Mouse (Mus musculus): ENCODE results near the gene Irak3. TPM values are rescaled to one million over a fixed set of nuclear protein-coding genes. Genes with fewer than 3 reads are reported as not detected.
"Not testable (repeated sequence)": the region's sequence is repeated elsewhere in the genome, so short reads cannot be mapped to it uniquely, and the experiment has no call there.

Gene Irak3
- polyA plus RNA-seq, 1 experiment, result 5.9 TPM

DNA sequence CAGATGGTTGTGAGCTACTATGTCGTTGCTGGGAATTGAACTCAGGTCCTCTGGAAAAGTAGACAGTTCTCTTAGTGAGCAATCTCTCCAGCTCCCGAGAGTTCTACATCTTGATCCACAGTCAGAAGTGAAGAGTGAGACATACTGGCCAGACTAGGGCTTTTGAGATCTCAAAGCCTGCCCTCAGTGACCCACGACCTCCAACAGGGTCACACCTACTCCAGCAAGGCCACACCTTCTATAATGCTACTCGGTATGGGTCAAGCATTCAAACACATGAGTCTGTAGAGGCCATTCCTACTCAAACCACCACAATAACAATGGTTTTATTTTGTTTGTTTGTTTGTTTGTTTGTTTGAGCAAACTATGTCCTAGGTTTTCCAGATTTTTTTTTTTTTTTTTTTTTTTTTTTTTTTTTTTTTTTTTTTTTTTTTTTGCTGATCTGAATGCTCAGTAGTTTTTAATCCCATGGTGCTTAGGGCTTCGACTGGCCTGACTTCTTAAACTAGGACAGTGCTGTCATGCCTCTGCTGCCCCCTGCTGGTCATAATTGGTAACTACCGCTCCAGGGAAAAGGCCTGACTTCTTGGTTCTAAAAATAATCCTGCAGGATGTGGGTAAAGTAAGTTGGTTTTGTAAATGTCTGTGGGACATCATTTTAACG is 77.0 kb downstream of the Irak3 start:
- no peaks in the 10 kb centered on the region for H3K4me1 ChIP-seq (ENCODE audit: control insufficient read depth, insufficient read depth, insufficient read length)
- no peak overlapping the region for H3K4me3 ChIP-seq (ENCODE audit: extremely low read depth, insufficient read depth, insufficient read length)
- peak; percentile 52 to 77 for DNase-seq (ENCODE audit: low read depth in 1 of 2, low spot score in 2 of 2)
- WGBS, result 47% methylated on average over 7 of the region's 7 CpGs
- no peaks in the 10 kb centered on the region for H3K36me3 ChIP-seq (ENCODE audit: control insufficient read depth, insufficient read depth, low read length)
- TF ChIP-seq POLR2A (IDR thresholded peaks at IDR 0.05; ENCODE audit: low read depth, low read length) (no peak), CTCF (IDR thresholded peaks at IDR 0.05; ENCODE audit: extremely low read depth, insufficient read depth, insufficient read length, insufficient replicate concordance) (peak; percentile 78; the same call in 1 of the 2 replicates)
- H3K27ac ChIP-seq (ENCODE audit: insufficient read depth, low read length), result no peak overlapping the region
- no peaks in the 10 kb centered on the region for H3K27me3 ChIP-seq (ENCODE audit: control insufficient read depth, insufficient read depth, low read length)

DNA sequence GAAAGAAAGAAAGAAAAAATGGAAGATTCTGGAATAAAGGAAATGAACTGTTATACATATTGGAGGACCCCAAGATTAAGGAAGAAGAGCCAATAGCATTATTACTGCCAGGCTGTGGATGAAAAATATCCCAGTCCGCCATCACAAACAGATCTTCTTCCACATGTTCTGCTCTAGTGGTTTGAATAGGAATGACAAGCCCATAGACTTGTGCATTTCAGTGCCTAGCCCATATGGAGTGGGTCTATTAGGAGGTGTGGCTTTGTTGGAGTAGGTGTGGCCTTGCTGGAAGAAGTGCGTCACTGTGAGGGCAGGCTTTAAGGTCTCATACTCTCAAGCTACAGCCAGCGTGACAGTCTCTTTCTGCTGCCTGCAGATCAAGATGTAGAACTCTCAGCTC is 78.2 kb downstream of the Irak3 start:
- Histone ChIP-seq H3K4me3 (ENCODE audit: extremely low read depth, insufficient read depth, insufficient read length) (no peak overlapping the region), H3K4me1 (ENCODE audit: control insufficient read depth, insufficient read depth, insufficient read length) (no peaks in the 10 kb centered on the region), H3K36me3 (ENCODE audit: control insufficient read depth, insufficient read depth, low read length) (no peaks in the 10 kb centered on the region), H3K27ac (ENCODE audit: insufficient read depth, low read length) (no peak overlapping the region), H3K27me3 (ENCODE audit: control insufficient read depth, insufficient read depth, low read length) (no peaks in the 10 kb centered on the region)
- no peak for DNase-seq (ENCODE audit: low read depth in 1 of 2, low spot score in 2 of 2)
- TF ChIP-seq POLR2A (IDR thresholded peaks at IDR 0.05; ENCODE audit: low read depth, low read length) (no peak), CTCF (IDR thresholded peaks at IDR 0.05; ENCODE audit: extremely low read depth, insufficient read depth, insufficient read length, insufficient replicate concordance) (no peak)
- 92% methylated on average over 3 of the region's 3 CpGs for whole genome bisulfite sequencing

DNA sequence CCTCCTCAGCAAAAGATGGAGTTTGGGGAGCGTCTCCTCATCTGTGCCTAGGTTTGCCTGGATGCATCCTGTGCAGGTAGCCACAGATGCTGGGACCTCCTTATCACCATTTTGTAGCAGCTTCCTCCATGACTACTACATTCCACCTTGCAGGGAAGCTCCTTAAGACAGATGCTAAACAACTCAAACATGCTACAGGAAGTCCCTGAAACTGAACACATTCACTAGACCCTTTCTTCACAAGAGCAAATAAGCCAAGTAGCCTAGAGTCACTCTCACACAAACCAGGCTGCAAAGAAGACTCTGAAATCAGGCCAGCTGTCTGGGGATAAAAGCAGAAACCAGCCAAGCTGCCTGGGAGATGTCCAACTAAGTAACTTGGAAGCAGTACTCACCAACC is 86.7 kb downstream of the Irak3 start:
- Histone ChIP-seq H3K4me1 (ENCODE audit: control insufficient read depth, insufficient read depth, insufficient read length) (no peaks in the 10 kb centered on the region), H3K27ac (ENCODE audit: insufficient read depth, low read length) (no peak overlapping the region), H3K4me3 (ENCODE audit: extremely low read depth, insufficient read depth, insufficient read length) (no peak overlapping the region), H3K27me3 (ENCODE audit: control insufficient read depth, insufficient read depth, low read length) (no peaks in the 10 kb centered on the region), H3K36me3 (ENCODE audit: control insufficient read depth, insufficient read depth, low read length) (no peaks in the 10 kb centered on the region)
- DNase-seq (ENCODE audit: low read depth in 1 of 2, low spot score in 2 of 2), result no peak
- 93% methylated on average over 1 of the region's 1 CpGs for WGBS
- TF ChIP-seq POLR2A (IDR thresholded peaks at IDR 0.05; ENCODE audit: low read depth, low read length) (no peak), CTCF (IDR thresholded peaks at IDR 0.05; ENCODE audit: extremely low read depth, insufficient read depth, insufficient read length, insufficient replicate concordance) (no peak)

DNA sequence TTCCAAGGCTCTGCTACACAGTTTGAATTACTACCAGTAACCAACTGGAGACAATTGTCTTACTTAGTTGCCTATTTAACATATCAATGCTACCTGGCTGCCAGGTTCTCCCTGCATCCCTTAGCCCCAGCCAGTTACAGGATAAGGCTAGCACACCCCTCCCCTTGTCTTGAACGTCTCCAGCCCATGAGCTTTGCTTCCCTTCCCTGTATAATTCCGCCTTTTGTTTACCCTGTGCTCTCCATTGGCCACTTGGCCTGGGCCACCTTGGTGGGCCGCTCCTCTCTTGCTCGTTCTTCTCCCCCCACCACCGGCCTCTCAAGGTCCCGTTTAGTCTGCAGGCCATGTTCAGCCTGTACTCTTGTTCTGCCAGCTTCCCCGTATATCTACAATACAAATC is 87.4 kb downstream of the Irak3 start:
- DNase-seq (ENCODE audit: low read depth in 1 of 2, low spot score in 2 of 2), result no peak
- H3K27ac ChIP-seq (ENCODE audit: insufficient read depth, low read length), result no peak overlapping the region
- H3K4me3 ChIP-seq (ENCODE audit: extremely low read depth, insufficient read depth, insufficient read length), result no peak overlapping the region
- WGBS, result 89% methylated on average over 7 of the region's 7 CpGs
- no peaks in the 10 kb centered on the region for H3K4me1 ChIP-seq (ENCODE audit: control insufficient read depth, insufficient read depth, insufficient read length)
- no peaks in the 10 kb centered on the region for H3K27me3 ChIP-seq (ENCODE audit: control insufficient read depth, insufficient read depth, low read length)
- TF ChIP-seq CTCF (IDR thresholded peaks at IDR 0.05; ENCODE audit: extremely low read depth, insufficient read depth, insufficient read length, insufficient replicate concordance), result no peak
- no peak for TF ChIP-seq POLR2A (IDR thresholded peaks at IDR 0.05; ENCODE audit: low read depth, low read length)
- H3K36me3 ChIP-seq (ENCODE audit: control insufficient read depth, insufficient read depth, low read length), result no peaks in the 10 kb centered on the region

DNA sequence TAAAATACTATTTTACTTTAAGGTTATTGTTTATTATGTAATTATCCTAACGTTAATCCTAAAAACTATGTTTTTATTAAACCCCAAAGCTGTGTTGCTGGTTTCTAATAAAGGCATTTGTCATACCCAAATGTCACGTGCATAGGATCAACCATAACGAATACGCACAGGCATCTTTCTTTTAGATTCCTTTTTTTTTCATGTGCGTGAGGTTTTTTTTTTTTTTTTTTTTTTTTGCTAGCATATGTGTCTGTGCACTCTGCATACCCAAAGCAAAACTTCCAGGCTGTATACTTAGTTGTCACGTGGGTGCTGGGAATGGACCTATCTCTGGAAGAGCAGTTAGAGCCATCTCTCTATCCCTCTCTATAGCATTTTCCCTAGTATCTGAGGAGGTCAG is 88.0 kb downstream of the Irak3 start:
- 90% methylated on average over 6 of the region's 6 CpGs for WGBS
- no peaks in the 10 kb centered on the region; the same call in 1 of the 2 replicates for H3K36me3 ChIP-seq (ENCODE audit: control insufficient read depth, insufficient read depth, low read length)
- TF ChIP-seq CTCF (IDR thresholded peaks at IDR 0.05; ENCODE audit: extremely low read depth, insufficient read depth, insufficient read length, insufficient replicate concordance) (no peak), POLR2A (IDR thresholded peaks at IDR 0.05; ENCODE audit: low read depth, low read length) (no peak)
- no peak overlapping the region for H3K4me3 ChIP-seq (ENCODE audit: extremely low read depth, insufficient read depth, insufficient read length)
- no peaks in the 10 kb centered on the region for H3K27me3 ChIP-seq (ENCODE audit: control insufficient read depth, insufficient read depth, low read length)
- H3K27ac ChIP-seq (ENCODE audit: insufficient read depth, low read length), result no peak overlapping the region
- no peak for DNase-seq (ENCODE audit: low read depth in 1 of 2, low spot score in 2 of 2)
- no peaks in the 10 kb centered on the region for H3K4me1 ChIP-seq (ENCODE audit: control insufficient read depth, insufficient read depth, insufficient read length)

DNA sequence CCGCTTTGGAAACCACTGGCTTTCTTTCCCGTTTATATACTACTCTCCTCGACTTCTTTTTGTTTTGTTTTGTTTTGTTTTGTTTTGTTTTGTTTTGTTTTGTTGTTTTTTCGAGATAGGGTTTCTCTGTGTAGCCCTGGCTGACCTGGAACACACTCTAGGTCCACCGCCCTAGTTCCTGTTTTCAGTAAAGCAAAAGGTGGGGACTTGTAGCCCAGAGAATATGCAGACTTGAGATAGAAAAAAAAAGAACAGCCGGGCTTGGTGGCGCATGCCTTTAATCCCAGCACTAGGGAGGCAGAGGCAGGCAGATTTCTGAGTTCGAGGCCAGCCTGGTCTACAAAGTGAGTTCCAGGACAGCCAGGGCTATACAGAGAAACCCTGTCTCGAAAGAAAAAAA is 88.4 kb downstream of the Irak3 start:
- peak overlapping the region; percentile 91; the same call in 1 of the 2 replicates for H3K27ac ChIP-seq (ENCODE audit: insufficient read depth, low read length)
- H3K4me3 ChIP-seq (ENCODE audit: extremely low read depth, insufficient read depth, insufficient read length); H3K36me3 ChIP-seq (ENCODE audit: control insufficient read depth, insufficient read depth, low read length); H3K27me3 ChIP-seq (ENCODE audit: control insufficient read depth, insufficient read depth, low read length); DNase-seq (ENCODE audit: low read depth in 1 of 2, low spot score in 2 of 2); H3K4me1 ChIP-seq (ENCODE audit: control insufficient read depth, insufficient read depth, insufficient read length): not testable (repeated sequence)
- WGBS, result 23% methylated on average over 9 of the region's 9 CpGs

DNA sequence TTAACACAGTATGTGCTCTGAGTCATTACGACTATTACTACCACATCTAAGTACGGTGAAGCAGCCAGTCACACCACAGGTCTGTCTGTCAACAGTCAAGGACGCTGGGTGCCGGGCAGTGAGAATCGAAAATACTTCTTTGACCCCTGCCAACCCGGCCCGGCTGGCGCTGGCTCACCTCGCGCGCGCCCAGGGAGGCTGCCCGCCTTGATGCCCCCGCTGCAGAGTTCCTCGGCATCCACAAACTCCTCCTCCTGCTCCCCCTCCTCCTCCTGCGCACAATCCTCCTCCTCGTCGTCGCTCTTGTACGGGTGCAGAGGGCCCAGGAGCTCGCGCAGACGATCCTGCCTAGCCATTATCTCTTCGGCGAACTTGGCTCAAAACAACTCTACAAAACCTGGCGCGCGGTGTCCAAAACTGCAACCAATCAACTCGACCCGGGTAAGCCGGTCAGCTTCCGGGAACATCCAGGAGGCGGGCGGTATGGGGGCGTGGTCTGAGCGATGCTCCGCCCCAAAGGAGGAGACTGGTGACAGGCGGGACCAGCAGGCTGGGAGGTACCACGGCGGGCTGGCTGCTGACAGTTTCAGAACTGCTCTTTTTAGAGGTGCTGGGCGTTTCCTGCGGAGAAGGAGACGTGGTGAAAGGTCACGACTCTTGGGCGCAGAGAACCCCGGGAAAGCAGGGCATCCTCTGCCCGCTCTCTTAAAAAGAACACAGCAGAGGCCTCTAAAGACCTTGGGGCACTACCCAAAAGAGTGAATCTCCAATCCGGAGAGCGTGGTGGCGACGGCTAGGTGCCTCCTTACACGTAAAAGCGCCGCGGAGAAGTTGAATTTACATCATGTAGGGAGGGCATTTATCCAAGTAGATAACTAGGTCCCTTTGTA is 89.2 kb downstream of the Irak3 start, which contains the start of gene Helb:
Gene Helb (minus strand): TSS at position 481 of the 890 bp plus-strand sequence.
- H3K36me3 ChIP-seq (ENCODE audit: control insufficient read depth, insufficient read depth, low read length), result peaks cover 1% of the 10 kb centered on the region; the same call in 1 of the 2 replicates
- H3K27ac ChIP-seq (ENCODE audit: insufficient read depth, low read length), result peak within 1 kb of the TSS; percentile 91
- TF ChIP-seq POLR2A (IDR thresholded peaks at IDR 0.05; ENCODE audit: low read depth, low read length) (peak; percentile 60; the same call in 1 of the 2 replicates), CTCF (IDR thresholded peaks at IDR 0.05; ENCODE audit: extremely low read depth, insufficient read depth, insufficient read length, insufficient replicate concordance) (no peak)
- under 1% methylated on average over 55 of the region's 55 CpGs for WGBS
- peak; percentile 92 to 99 for DNase-seq (ENCODE audit: low read depth in 1 of 2, low spot score in 2 of 2)
- H3K27me3 ChIP-seq (ENCODE audit: control insufficient read depth, insufficient read depth, low read length), result no peaks in the 10 kb centered on the region
- H3K4me1 ChIP-seq (ENCODE audit: control insufficient read depth, insufficient read depth, insufficient read length), result no peaks in the 10 kb centered on the region
- H3K4me3 ChIP-seq (ENCODE audit: extremely low read depth, insufficient read depth, insufficient read length), result peak within 1 kb of the TSS; percentile 86

All from spleen, adult 2 months (tissue).